ENCODE assay signal across 8 mouse cellular contexts in genomic region chr16:91688619-91689334, GRCm38 (mm10). TPM values are rescaled to one million over a fixed set of nuclear protein-coding genes. Genes with fewer than 3 reads are reported as not detected.
DNase-seq lines count a peak whose midpoint lies in the region; ATAC-seq lines count a peak whose summit lies in the region.

Donson (minus strand) TSS chr16:91688770.

- peak within 1 kb of the TSS; percentile 84 to 93 for H3K27ac ChIP-seq in heart, embryonic 14.5 days (replicated peaks in 1 of 2; ENCODE audit: control insufficient read depth in 1 of 2, insufficient read depth in 1 of 2, low read depth in 2 of 2, low read length in 2 of 2)
- peak within 1 kb of the TSS; percentile 93 for H3K27ac ChIP-seq in liver, embryonic 12.5 days

- H3K36me3 ChIP-seq in heart, embryonic 14.5 days (ENCODE audit: control insufficient read depth, insufficient read depth, low read length): peaks cover 45% of the 10 kb centered on the region
- peaks cover 46% of the 10 kb centered on the region for H3K36me3 ChIP-seq in liver, embryonic 12.5 days
- peaks cover 4% of the 10 kb centered on the region; the same call in 1 of the 2 replicates for H3K36me3 ChIP-seq in splenic B cell, adult 2 months (ENCODE audit: control insufficient read depth, insufficient read depth, low read length, poor library complexity, severe bottlenecking)

- H3K4me2 ChIP-seq in heart, embryonic 14.5 days (ENCODE audit: low read length): peak within 1 kb of the TSS; percentile 93
- peak within 1 kb of the TSS; percentile 97 for H3K4me2 ChIP-seq in liver, embryonic 12.5 days

- no peaks in the 10 kb centered on the region for H3K27me3 ChIP-seq in heart, embryonic 14.5 days (ENCODE audit: control insufficient read depth, insufficient read depth, low read length)
- H3K27me3 ChIP-seq in liver, embryonic 12.5 days (replicated peaks): no peaks in the 10 kb centered on the region
- no peaks in the 10 kb centered on the region for H3K27me3 ChIP-seq in splenic B cell, adult 2 months (ENCODE audit: control insufficient read depth, insufficient read depth, low read length, poor library complexity, severe bottlenecking)

- WGBS in heart, embryonic 14.5 days: under 1% methylated on average over 61 of the region's 71 CpGs
- WGBS in liver, embryonic 12.5 days (ENCODE audit: insufficient replicate concordance): under 1% methylated on average over 63 of the region's 71 CpGs

- peaks cover 2 to 5% of the 10 kb centered on the region in 2 experiments; a peak in 3 of 4 replicates for H3K4me1 ChIP-seq in heart, embryonic 14.5 days (ENCODE audit: control insufficient read depth in 2 of 2, insufficient read depth in 2 of 2, low read length in 2 of 2)
- H3K4me1 ChIP-seq in liver, embryonic 12.5 days: peaks cover 49% of the 10 kb centered on the region

- peak; percentile 98 for ATAC-seq in heart, embryonic 14.5 days (ENCODE audit: insufficient number of reproducible peaks, insufficient read depth, low FRiP score, low read depth)
- ATAC-seq in liver, embryonic 12.5 days: peak; percentile 97

- H3K9me3 ChIP-seq in heart, embryonic 14.5 days (ENCODE audit: control insufficient read depth, low read length): no peaks in the 10 kb centered on the region
- no peaks in the 10 kb centered on the region for H3K9me3 ChIP-seq in liver, embryonic 12.5 days (replicated peaks)

- DNase-seq in CD8-positive naive resting alpha-beta T cell, adult 2 months (ENCODE audit: low read depth in 2 of 2, low spot score in 2 of 2): peak; percentile 89 to 93
- DNase-seq in c-Kit-negative CD71-positive TER-119-positive erythroid progenitor cells, embryonic 14.5 days (ENCODE audit: low read depth, low spot score): peak; percentile 92
- DNase-seq in fibroblast of lung, adult 2 months (ENCODE audit: low read depth): peak; percentile 64
- DNase-seq in kidney, postnatal 14 days: peak; percentile 97
- DNase-seq in naive thymus-derived CD4-positive, alpha-beta T cell, adult 2 months (ENCODE audit: low read depth): peak; percentile 97
- peak; percentile 95 for DNase-seq in splenic B cell, adult 2 months (ENCODE audit: low read depth, low spot score)

- H3K4me3 ChIP-seq in heart, embryonic 14.5 days (ENCODE audit: control insufficient read depth in 1 of 2, insufficient read depth in 1 of 2, low read depth in 1 of 2, low read length in 2 of 2): peak within 1 kb of the TSS; percentile 65 to 88
- H3K4me3 ChIP-seq in liver, embryonic 12.5 days: peak within 1 kb of the TSS; percentile 78

- peak within 1 kb of the TSS; percentile 91 for H3K9ac ChIP-seq in heart, embryonic 14.5 days (ENCODE audit: low read length)
- H3K9ac ChIP-seq in liver, embryonic 12.5 days: peak within 1 kb of the TSS; percentile 94

RNA-seq across cellular contexts. Expression of gene Donson, which starts in this region (rescaled TPM):
- polyA plus RNA-seq in heart, embryonic 14.5 days (2014; fragmentation: Nextera tagmentation; extraction: Ambion mirVana): 12.3 and 15.2 TPM in 2 replicates
- polyA plus RNA-seq in liver, embryonic 12.5 days (2016; fragmentation: Nextera tagmentation; extraction: Ambion mirVana): 48.4 and 54.9 TPM in 2 replicates

Comparison
In these comparisons a context has a peak if more than half of its experiments do, and no peak if none do; other contexts are left out.
1. Peak in every context shown above with its lines: DNase-seq, ATAC-seq, H3K4me3 ChIP-seq and H3K27ac ChIP-seq.